Mouse (Mus musculus) erythroblast, embryonic 14.5 days (primary cell): ENCODE results near the gene Cacna1a.

ENCODE experiments used
- GATA1 ChIP-seq: IDR thresholded peaks from 2 replicates; pipeline ENCODE4 v1.6.1; 2012; ENCODE audit warnings: low read length, inconsistent platforms, mixed read lengths
- TAL1 ChIP-seq: IDR thresholded peaks from 3 replicates; pipeline ENCODE4 v1.6.1; 2012; ENCODE audit warnings: low read length, inconsistent platforms, mixed read lengths

DNA sequence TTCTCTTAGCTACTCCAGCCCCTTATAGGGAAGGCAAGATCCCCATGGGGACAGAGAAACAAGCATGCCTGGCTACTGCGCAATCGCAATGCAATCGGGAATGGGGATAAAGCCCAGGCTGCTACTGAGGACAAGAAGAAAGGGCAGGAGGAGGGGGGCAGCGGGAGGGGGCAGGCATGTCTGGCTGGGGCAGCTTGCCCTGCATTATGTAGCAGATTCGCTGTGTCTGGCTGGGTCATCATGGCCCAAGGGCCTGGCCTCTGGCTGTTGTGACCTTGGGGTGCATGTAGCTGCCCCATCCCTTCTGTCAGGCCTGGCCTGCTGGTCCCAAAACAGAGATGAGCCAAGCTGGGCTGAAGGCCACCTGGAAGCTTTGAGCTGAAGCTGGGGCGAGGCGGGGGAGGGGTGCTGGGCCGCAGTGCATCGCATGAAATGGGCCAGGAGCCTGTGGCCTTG is 246.6 kb downstream of the Cacna1a start:
- TF ChIP-seq TAL1 (no peak), GATA1 (no peak)
